Mouse (Mus musculus): ENCODE data around the gene Mlec.
"Not testable (repeated sequence)": the region's sequence is repeated elsewhere in the genome, so short reads cannot be mapped to it uniquely, and the experiment has no call there.

Mlec gene

DNA sequence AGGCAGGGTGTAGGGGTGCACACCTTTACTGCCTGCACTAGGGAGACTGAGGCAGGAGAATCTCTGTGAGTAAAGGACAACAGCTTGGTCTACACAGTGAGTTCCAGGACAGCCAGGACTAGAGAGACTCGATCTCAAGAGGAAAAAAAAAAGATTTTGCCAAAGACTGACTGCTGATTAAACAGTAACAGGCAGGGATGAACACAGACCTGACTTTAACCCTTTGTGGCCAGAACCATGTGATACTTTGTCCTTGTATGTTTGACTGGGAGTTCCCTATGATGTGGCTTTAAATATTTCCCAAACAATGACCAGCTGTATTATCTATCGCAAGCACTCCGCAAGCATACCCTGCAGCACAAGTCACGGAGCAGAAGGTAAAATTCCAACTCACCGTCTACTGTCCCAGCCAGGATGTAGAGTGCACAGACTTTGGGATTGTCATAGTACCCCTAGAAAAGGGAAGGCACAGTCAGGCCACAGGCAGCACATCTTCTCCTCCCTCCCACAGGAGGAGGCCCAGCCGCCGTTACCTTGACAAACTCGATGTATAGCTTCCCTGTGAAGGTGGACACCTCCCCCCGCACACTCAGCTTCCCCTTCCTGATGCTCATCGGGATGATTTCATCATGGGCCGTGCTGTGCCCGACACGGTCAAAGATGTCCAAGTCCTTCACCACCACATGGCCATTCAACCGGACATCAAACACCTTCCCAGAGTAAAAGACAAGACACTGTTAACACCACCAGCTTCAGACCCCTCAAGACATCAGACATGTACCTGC, 8.1 kb downstream of the Mlec start:
- Histone ChIP-seq H3K36me3 (ENCODE audit: insufficient read depth, low read length) (peaks cover 96% of the 10 kb centered on the region), H3K27me3 (ENCODE audit: insufficient read depth, low read length) (no peaks in the 10 kb centered on the region), H3K4me3 (replicated peaks; ENCODE audit: low read length) (0 out of 2 replicates have a peak overlapping the region, but pooled peaks have one; percentile 39), H3K9me3 (ENCODE audit: low read length) (no peaks in the 10 kb centered on the region), H3K4me1 (replicated peaks; ENCODE audit: low read depth, low read length) (peaks cover 95% of the 10 kb centered on the region)
- TF ChIP-seq CTCF (conservative IDR thresholded peaks at IDR 0.05; ENCODE audit: low read length) (no peak), NANOG (IDR thresholded peaks at IDR 0.05; ENCODE audit: borderline replicate concordance, low read length) (no peak), POU5F1 (IDR thresholded peaks at IDR 0.05; ENCODE audit: borderline replicate concordance, low read length) (no peak)

DNA sequence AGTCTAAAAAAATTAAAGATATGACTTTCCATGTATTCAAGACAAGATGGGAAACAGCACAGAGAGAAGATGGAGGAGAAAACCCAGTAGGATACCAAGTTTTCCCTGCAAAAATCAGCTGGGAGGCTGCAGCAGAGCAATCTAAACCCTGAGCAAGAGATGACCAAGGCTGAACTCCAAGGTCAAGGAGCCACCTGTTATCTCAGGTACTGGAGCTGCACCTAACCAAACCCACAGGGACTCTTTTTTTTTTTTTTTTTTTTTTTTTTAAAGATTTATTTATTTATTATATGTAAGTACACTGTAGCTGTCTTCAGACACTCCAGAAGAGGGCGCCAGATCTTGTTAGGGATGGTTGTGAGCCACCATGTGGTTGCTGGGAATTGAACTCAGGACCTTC, 9.1 kb downstream of the Mlec start:
- Histone ChIP-seq H3K4me1 (replicated peaks; ENCODE audit: low read depth, low read length) (peaks cover 95% of the 10 kb centered on the region), H3K36me3 (ENCODE audit: insufficient read depth, low read length) (peaks cover 97% of the 10 kb centered on the region)
- not testable (repeated sequence) for H3K27me3 ChIP-seq (ENCODE audit: insufficient read depth, low read length); H3K4me3 ChIP-seq (replicated peaks; ENCODE audit: low read length); H3K9me3 ChIP-seq (ENCODE audit: low read length)

DNA sequence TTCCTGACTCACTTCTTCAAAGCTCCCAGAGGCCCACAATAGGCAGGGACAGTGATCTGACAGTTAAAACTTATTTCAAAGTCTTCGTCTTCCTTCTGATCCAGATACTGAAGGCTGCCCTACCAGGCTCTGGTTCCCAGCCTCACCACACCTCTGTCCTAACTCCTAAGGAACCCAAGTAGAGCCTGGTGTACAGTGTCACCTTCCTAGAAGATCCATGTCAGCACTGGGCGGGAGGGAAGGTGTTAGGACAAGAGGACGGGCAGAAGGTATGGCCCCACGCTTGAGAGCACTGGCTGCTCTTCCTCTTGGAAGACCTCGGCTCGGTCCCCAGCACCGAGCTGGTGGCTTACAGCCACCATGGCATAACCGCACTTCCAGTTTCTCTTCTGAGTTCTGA, 9.6 kb downstream of the Mlec start:
- H3K9me3 ChIP-seq (ENCODE audit: low read length) = no peaks in the 10 kb centered on the region
- H3K27me3 ChIP-seq (ENCODE audit: insufficient read depth, low read length) = no peaks in the 10 kb centered on the region
- TF ChIP-seq POU5F1 (IDR thresholded peaks at IDR 0.05; ENCODE audit: borderline replicate concordance, low read length) = no peak
- no peak for TF ChIP-seq CTCF (conservative IDR thresholded peaks at IDR 0.05; ENCODE audit: low read length)
- no peak for TF ChIP-seq NANOG (IDR thresholded peaks at IDR 0.05; ENCODE audit: borderline replicate concordance, low read length)

DNA sequence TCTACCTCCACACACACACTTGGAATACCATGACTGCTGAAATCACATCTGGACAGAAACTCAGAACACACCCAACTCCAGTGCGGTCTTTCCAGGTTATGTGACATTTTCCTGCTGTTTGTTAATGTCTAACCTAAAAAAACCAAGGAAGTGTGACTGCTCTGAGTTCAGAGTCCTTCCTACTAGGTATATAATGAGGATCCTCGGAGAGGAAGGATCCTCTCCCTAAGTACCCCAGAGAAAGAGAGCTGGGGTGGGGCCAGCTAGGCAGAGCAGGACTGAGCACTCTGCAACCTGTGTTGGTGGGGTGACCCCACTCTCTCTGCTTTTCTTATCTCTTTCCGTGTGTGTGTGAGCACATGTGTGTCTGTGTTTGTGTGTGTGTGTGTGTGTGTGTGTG, 10.6 kb downstream of the Mlec start:
- TF ChIP-seq NANOG (IDR thresholded peaks at IDR 0.05; ENCODE audit: borderline replicate concordance, low read length) = no peak
- Histone ChIP-seq H3K9me3 (ENCODE audit: low read length) (no peaks in the 10 kb centered on the region), H3K4me3 (replicated peaks; ENCODE audit: low read length) (no peak overlapping the region), H3K4me1 (replicated peaks; ENCODE audit: low read depth, low read length) (peaks cover 95% of the 10 kb centered on the region), H3K27me3 (ENCODE audit: insufficient read depth, low read length) (no peaks in the 10 kb centered on the region), H3K36me3 (ENCODE audit: insufficient read depth, low read length) (peaks cover 97% of the 10 kb centered on the region)

More for the DNA sequence above, 9.6 kb downstream of the Mlec start:
- peaks cover 95% of the 10 kb centered on the region for H3K4me1 ChIP-seq (replicated peaks; ENCODE audit: low read depth, low read length)
- H3K36me3 ChIP-seq (ENCODE audit: insufficient read depth, low read length) = peaks cover 97% of the 10 kb centered on the region
- H3K4me3 ChIP-seq (replicated peaks; ENCODE audit: low read length) = no peak overlapping the region

DNA sequence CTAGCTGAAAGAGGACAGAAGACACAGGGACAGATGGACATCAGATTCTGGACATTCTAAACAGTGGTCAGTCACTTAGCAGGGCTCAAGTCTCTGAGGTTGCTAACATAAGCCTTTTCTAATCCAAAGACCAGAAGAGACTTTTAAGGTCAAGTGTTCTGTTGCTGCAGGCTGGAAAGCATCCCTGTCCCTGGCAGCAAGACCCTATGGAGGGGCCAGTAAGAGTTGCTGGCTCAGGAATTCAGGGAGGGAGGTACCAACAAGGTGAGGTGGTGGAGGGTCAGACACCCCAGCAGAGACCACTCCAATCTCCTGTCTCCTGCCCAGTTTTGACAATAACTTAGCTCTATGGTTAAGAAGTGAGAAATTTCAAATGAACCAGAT, 11.2 kb downstream of the Mlec start:
- H3K27me3 ChIP-seq (ENCODE audit: insufficient read depth, low read length) = no peaks in the 10 kb centered on the region
- TF ChIP-seq NANOG (IDR thresholded peaks at IDR 0.05; ENCODE audit: borderline replicate concordance, low read length) (no peak), POU5F1 (IDR thresholded peaks at IDR 0.05; ENCODE audit: borderline replicate concordance, low read length) (no peak), CTCF (conservative IDR thresholded peaks at IDR 0.05; ENCODE audit: low read length) (no peak)
- peaks cover 95% of the 10 kb centered on the region for H3K36me3 ChIP-seq (ENCODE audit: insufficient read depth, low read length)
- H3K9me3 ChIP-seq (ENCODE audit: low read length) = no peaks in the 10 kb centered on the region
- peaks cover 95% of the 10 kb centered on the region for H3K4me1 ChIP-seq (replicated peaks; ENCODE audit: low read depth, low read length)
- 0 out of 2 replicates have a peak overlapping the region, but pooled peaks have one; percentile 1 for H3K4me3 ChIP-seq (replicated peaks; ENCODE audit: low read length)

DNA sequence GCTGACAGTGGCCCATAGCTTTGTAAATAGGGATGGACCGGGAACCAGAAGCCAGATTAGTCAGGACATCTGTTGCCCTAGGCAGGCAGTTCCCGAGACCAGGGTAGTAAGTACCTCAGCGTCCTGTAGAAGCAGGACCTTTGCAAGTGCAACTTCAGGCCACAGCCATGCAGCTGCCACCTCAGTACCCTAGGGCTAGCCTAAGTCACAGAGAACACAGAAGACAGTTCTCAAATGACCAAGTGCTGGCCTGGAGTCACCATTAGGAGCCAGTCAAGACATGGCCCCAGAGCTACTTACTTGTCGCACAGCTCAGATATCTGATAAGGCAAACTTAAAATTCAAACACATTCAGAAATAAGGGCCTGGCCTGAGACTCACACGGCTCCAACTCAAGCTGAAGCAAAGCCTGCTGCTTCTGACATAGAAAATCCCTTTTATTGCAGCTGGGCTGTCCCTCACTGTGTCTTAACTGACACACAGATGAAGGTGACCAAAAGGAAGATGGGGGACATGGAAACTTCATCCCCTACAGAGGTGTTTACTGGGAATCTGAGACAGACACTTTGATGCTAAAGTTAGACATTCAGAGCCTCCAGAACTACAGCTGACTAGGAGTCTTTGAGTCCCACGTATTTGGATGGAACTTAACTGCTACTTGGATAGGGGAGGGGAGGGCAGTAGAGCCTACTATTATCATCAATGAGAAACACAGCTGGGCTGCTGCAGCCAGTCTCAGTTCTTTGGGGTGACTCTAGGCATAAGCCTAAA, 11.8 kb downstream of the Mlec start:
- Histone ChIP-seq H3K9me3 (ENCODE audit: low read length) (no peaks in the 10 kb centered on the region), H3K36me3 (ENCODE audit: insufficient read depth, low read length) (peaks cover 89% of the 10 kb centered on the region), H3K27me3 (ENCODE audit: insufficient read depth, low read length) (no peaks in the 10 kb centered on the region), H3K4me3 (replicated peaks; ENCODE audit: low read length) (peak overlapping the region; percentile 39), H3K4me1 (replicated peaks; ENCODE audit: low read depth, low read length) (peaks cover 95% of the 10 kb centered on the region)
- TF ChIP-seq POU5F1 (IDR thresholded peaks at IDR 0.05; ENCODE audit: borderline replicate concordance, low read length) (no peak), NANOG (IDR thresholded peaks at IDR 0.05; ENCODE audit: borderline replicate concordance, low read length) (no peak), CTCF (conservative IDR thresholded peaks at IDR 0.05; ENCODE audit: low read length) (no peak)

DNA sequence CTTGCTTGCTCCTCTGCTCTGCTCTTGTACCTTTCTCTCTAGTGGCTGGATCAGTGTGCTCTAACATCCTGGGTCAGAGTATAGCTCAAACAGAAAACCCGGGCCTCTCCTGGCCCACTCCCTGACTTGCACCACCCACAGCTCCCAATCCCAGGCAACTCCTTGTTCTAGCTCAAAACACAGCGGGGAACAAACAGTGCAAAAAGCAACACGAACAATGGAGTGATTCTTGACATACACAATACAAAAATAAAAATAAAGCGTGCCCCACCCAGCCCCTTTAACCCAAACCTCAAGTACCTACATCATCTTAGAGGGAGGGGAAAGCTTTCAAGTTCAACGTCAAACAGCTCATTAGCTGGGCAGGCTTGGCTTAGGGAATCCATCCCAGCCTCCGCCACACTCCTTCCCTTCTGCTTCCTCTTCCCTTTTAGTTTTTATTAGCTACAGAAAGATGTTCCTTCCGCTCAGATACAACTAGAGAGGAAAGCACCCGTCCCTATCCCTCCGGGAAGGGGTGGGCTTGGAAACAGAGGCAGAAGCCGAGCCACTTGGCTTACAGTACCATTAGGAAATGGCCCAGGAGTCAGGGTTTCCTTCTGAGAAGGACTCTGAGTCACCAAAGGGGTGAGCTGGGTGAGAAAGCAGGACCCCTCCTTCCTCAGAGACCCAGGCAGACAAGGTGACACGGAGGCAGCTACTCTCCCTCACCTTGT, 12.6 kb downstream of the Mlec start:
- Histone ChIP-seq H3K27me3 (ENCODE audit: insufficient read depth, low read length) (no peaks in the 10 kb centered on the region), H3K4me1 (replicated peaks; ENCODE audit: low read depth, low read length) (peaks cover 95% of the 10 kb centered on the region), H3K36me3 (ENCODE audit: insufficient read depth, low read length) (peaks cover 82% of the 10 kb centered on the region), H3K9me3 (ENCODE audit: low read length) (no peaks in the 10 kb centered on the region), H3K4me3 (replicated peaks; ENCODE audit: low read length) (peak overlapping the region; percentile 41)
- TF ChIP-seq CTCF (conservative IDR thresholded peaks at IDR 0.05; ENCODE audit: low read length) (no peak), POU5F1 (IDR thresholded peaks at IDR 0.05; ENCODE audit: borderline replicate concordance, low read length) (no peak), NANOG (IDR thresholded peaks at IDR 0.05; ENCODE audit: borderline replicate concordance, low read length) (peak; percentile 32; the same call in 1 of the 2 replicates)

DNA sequence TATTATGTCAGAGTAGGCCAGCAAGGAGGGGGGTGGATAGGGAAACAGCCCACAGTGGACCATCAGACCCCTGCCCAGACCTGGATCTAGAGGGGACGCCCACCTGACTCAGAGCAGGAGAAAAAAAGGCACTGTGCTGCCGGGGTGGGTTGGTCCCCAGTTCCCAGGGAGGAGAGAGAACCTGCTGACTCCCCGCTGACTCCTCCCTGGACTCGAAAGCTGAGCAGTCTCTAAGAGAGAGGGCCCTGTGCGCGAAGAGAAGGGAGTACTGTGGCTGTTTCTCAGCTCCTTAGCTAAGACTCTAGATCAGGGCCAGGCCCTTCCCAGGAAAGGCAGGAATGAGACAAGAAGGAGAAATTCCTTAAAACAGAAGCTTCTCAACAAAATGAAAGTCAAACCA, 13.5 kb downstream of the Mlec start:
- Histone ChIP-seq H3K4me1 (replicated peaks; ENCODE audit: low read depth, low read length) (peaks cover 94% of the 10 kb centered on the region), H3K4me3 (replicated peaks; ENCODE audit: low read length) (peak overlapping the region; percentile 41; the same call in 1 of the 2 replicates), H3K36me3 (ENCODE audit: insufficient read depth, low read length) (peaks cover 72% of the 10 kb centered on the region), H3K9me3 (ENCODE audit: low read length) (no peaks in the 10 kb centered on the region), H3K27me3 (ENCODE audit: insufficient read depth, low read length) (no peaks in the 10 kb centered on the region)
- no peak for TF ChIP-seq CTCF (conservative IDR thresholded peaks at IDR 0.05; ENCODE audit: low read length)
- no peak for TF ChIP-seq NANOG (IDR thresholded peaks at IDR 0.05; ENCODE audit: borderline replicate concordance, low read length)
- no peak for TF ChIP-seq POU5F1 (IDR thresholded peaks at IDR 0.05; ENCODE audit: borderline replicate concordance, low read length)
